Mouse (Mus musculus) forebrain, postnatal 0 days (tissue): ENCODE measurements around the gene Tmem33. TPM values are rescaled to one million over a fixed set of nuclear protein-coding genes. Genes with fewer than 3 reads are reported as not detected.

Source experiments
- ATAC-seq: fragments of 200-750 bp; cut with Nextera tagmentation; 2 replicates; pipeline ENCODE4 v1.8.0; 2017; ENCODE audit warnings: mild to moderate bottlenecking, moderate library complexity
- DNase-seq: peaks from one replicate; pipeline ENCODE4 v3.0.0-alpha.2; 2015
- H3K27ac ChIP-seq: fragments of 300-500 bp; sonication (generic); 2 replicates; pipeline ENCODE4 v1.5.1; 2014; ENCODE audit warnings: low read depth, mild to moderate bottlenecking, antibody characterized with exemption, low read length, moderate library complexity, mixed read lengths
- H3K27me3 ChIP-seq: fragments of 300-500 bp; sonication (generic); 2 replicates; pipeline ENCODE4 v1.6.1; 2014; ENCODE audit warnings: mild to moderate bottlenecking, low read length, mixed read lengths; ENCODE audit not compliant: insufficient read depth
- H3K36me3 ChIP-seq: fragments of 300-500 bp; sonication (generic); 2 replicates; pipeline ENCODE4 v1.6.1; 2014; ENCODE audit warnings: mild to moderate bottlenecking, moderate library complexity; ENCODE audit not compliant: insufficient read depth
- H3K4me1 ChIP-seq: fragments of 300-500 bp; sonication (generic); 2 replicates; pipeline ENCODE4 v1.6.1; 2014; ENCODE audit warnings: antibody characterized with exemption; ENCODE audit not compliant: insufficient read depth
- H3K4me2 ChIP-seq: fragments of 300-500 bp; sonication (generic); 2 replicates; pipeline ENCODE4 v1.6.1; 2014; ENCODE audit warnings: low read depth, mild to moderate bottlenecking, moderate library complexity
- H3K4me3 ChIP-seq: fragments of 300-500 bp; sonication (generic); 2 replicates; pipeline ENCODE4 v1.5.1; 2014; ENCODE audit warnings: low read depth, low read length, mixed read lengths
- H3K9ac ChIP-seq: fragments of 300-500 bp; sonication (generic); 2 replicates; pipeline ENCODE4 v1.6.1; 2014; ENCODE audit warnings: mild to moderate bottlenecking
- H3K9me3 ChIP-seq: fragments of 300-500 bp; sonication (generic); 2 replicates; pipeline ENCODE4 v1.6.1; 2016; ENCODE audit warnings: low read length
- CTCF ChIP-seq: sonication (generic); IDR thresholded peaks from 2 replicates; pipeline ENCODE4 v1.5.1; 2016; ENCODE audit warnings: antibody characterized with exemption, control low read depth, low read depth
- WGBS: fragments of 180-500 bp; shearing (Covaris S2); extraction: QIAGEN DNeasy Blood & Tissue Kit; methylation state at CpG from one replicate; pipeline ENCODE4 v1.1.7; 2014; 5-methylcytosine and 5-hydroxymethylcytosine counted together
- polyA plus RNA-seq: library from polyadenylated mRNA; unstranded; fragments of >200 nt; fragmentation: Nextera tagmentation; extraction: Ambion mirVana; gene quantifications from 2 replicates; pipeline ENCODE4 v1.2.1, GENCODE M21; 2015
- total RNA-seq: library from RNA; depleted of rRNA; stranded (reverse); fragments of >200 nt; gene quantifications from 2 replicates; pipeline ENCODE4 v1.2.3, GENCODE M21; 2014; rRNA removed

Gene Tmem33
- total RNA-seq (58.7 and 73.1 TPM in 2 replicates), polyA plus RNA-seq (45.0 and 52.5 TPM in 2 replicates)

DNA sequence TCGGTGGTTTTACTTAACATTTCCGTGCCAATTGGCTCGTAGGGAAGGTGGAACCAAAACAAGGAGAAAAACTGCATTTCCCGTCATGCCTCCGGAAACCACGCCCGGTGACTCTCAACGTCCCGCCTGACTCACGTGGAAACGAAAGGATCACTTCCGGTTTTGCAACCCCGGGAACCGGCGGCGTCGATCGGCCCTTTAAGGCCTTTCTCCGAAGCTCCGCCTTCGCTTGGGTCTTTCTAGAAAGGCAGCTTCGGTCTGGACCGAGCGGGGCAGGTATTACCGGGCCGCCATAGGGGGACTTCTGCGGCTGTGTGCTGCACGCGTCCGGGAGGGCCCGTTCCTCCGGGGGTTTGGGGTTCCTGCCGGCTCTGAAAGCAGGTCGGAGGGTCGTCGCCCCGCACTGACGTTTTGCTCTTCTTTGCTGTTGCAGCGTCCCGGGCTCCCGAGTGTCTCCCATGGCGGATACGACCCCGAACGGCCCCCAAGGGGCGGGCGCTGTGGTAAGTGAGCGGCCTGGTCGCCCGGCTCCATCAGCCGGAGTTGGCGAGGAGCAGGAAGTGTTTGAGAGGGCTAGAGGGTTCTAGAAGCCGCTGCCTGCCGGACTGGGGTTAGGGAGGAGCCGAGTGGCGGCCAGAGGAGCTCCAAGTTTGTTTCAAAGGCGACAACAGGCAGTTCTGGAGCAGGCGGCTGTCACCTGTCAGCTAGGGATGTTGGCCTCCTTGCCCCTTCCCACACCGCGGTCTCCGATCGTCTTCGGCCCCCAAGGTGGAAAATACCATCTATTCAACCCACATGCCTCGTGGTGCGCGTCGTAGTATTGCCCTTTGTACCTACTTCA, at the start of gene Tmem33:
Gene Tmem33, plus strand, starts transcription at position 35 of the 841 bp plus-strand sequence.
- Histone ChIP-seq H3K9me3 (no peaks in the 10 kb centered on the region), H3K4me3 (peak within 1 kb of the TSS; percentile 80), H3K36me3 (peaks cover 19% of the 10 kb centered on the region), H3K9ac (peak within 1 kb of the TSS; percentile 84), H3K4me1 (peaks cover 10% of the 10 kb centered on the region), H3K27ac (peak within 1 kb of the TSS; percentile 94), H3K27me3 (no peaks in the 10 kb centered on the region; the same call in 1 of the 2 replicates), H3K4me2 (peak within 1 kb of the TSS; percentile 80)
- ATAC-seq, result peak; percentile 94
- under 1% methylated on average over 67 of the region's 67 CpGs for WGBS
- TF ChIP-seq CTCF, result no peak
- DNase-seq, result peak; percentile 95

DNA sequence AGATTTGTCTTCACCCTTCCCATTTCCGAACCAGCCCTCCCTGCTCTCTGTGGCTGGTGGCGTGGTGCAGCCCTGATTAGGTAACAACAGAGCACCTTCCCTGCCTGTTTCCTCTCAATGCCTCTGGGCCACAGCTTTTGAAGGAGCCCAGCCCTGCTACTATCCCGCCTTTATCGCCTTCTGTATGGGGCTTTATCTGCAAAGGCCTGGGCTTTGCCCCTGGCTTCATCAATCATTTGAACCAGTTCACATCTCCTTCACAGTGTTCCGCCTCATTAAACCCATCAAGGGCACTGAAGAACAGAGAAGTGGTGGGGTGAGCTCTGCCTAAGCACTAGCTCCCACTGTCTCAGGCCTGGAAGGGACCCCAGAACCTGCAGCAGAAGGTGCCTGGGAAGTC, 47.2 kb upstream of the Tmem33 start:
- TF ChIP-seq CTCF, result no peak
- Histone ChIP-seq H3K4me2 (no peak overlapping the region), H3K9me3 (no peaks in the 10 kb centered on the region), H3K36me3 (no peaks in the 10 kb centered on the region), H3K4me3 (no peak overlapping the region), H3K9ac (no peak overlapping the region), H3K27ac (no peak overlapping the region), H3K4me1 (0 out of 2 replicates have a peak, but pooled peaks cover 3% of the 10 kb centered on the region), H3K27me3 (peaks cover 45% of the 10 kb centered on the region)
- ATAC-seq, result no peak
- no peak for DNase-seq
- 41% methylated on average over 5 of the region's 5 CpGs for WGBS

DNA sequence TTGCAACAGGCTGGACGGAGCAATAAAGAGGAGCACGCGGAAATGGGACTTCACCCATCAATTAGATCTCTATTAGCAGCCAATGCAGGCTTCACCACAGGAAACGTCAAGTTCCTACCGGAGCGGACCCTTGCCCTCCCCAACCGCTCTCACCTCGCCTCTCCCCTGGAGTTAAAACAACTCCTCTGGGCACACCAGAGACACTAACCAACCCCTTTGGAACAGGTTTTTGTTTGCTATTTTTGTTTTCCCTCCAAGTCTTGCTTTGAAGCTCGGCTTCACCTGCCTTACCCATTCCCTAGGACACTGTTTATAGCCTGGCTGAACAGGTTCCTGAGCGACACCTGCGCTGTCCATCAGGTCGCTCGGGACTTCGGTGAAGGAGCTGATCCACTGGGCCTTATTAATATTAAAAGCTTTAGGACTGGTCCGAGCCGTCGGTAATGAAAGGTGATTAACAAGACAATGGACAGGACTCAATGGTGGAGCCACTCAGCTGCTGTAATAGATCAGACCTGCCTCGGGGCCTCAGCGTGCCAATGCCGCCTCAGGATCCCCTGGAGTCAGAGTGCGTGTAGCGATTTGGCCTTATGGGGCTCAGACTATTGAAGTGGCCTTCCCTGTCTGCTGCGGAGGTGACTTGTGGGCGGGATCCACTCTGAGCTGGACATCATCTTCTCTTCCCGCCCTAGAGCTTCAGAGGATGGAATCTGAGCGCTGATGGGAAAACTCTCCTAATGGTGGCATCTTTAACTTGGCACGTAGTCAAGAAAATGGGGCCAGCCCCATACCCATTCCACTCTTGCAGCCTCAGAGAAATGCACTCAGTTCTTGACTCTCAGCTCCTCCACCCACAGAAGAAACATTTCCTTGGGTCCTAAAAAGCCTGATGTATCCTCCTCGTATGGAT, 45.0 kb upstream of the Tmem33 start:
- Histone ChIP-seq H3K4me3 (peak overlapping the region; percentile 26), H3K4me1 (0 out of 2 replicates have a peak, but pooled peaks cover 3% of the 10 kb centered on the region), H3K27me3 (peaks cover 68% of the 10 kb centered on the region), H3K9ac (no peak overlapping the region), H3K9me3 (no peaks in the 10 kb centered on the region), H3K36me3 (no peaks in the 10 kb centered on the region), H3K4me2 (peak overlapping the region; percentile 47), H3K27ac (no peak overlapping the region)
- TF ChIP-seq CTCF, result no peak
- WGBS, result 3% methylated on average over 28 of the region's 28 CpGs
- DNase-seq, result no peak
- no peak for ATAC-seq

DNA sequence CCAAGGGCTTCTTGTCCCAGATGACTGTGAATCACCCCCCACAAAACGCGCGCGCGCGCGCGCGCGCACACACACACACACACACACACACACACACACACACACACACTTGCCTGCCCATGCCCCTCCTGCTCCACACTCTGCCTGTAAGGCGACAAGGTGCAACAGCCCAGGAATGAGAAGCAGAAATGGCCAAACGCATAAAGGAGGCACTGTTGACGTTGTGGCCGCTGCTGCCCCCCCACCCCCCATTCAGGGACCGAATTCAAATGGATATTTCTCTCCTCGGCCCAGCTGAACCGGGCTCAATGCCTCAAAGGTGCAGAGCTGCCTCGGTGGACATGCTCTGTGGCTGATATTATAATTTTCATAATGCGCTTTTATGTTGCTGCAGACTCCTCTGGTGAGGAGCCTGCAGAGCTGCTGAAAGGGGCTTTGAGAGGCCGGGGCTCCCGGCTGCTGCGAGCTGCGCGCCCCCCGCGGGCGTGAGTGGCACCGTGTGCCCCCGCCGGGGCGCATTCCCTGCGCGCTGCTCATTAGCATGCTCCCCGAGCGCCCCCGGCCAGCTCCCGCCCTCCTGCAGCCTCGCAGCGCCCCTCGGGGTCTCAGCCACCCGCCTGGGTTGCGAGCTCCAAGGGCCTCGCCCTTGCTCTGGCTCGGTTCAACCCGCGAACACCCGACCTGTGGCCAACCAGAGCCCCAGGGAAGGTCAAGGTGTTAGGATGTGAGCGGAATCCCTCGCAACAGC, 44.2 kb upstream of the Tmem33 start:
- ATAC-seq (peak; percentile 48), DNase-seq (no peak)
- WGBS, result 3% methylated on average over 49 of the region's 49 CpGs
- Histone ChIP-seq H3K27ac (no peak overlapping the region), H3K9me3 (no peaks in the 10 kb centered on the region), H3K4me1 (0 out of 2 replicates have a peak, but pooled peaks cover 3% of the 10 kb centered on the region), H3K36me3 (no peaks in the 10 kb centered on the region), H3K9ac (no peak overlapping the region), H3K4me2 (peak overlapping the region; percentile 47), H3K27me3 (peaks cover 74% of the 10 kb centered on the region), H3K4me3 (peak overlapping the region; percentile 26)
- TF ChIP-seq CTCF, result no peak

DNA sequence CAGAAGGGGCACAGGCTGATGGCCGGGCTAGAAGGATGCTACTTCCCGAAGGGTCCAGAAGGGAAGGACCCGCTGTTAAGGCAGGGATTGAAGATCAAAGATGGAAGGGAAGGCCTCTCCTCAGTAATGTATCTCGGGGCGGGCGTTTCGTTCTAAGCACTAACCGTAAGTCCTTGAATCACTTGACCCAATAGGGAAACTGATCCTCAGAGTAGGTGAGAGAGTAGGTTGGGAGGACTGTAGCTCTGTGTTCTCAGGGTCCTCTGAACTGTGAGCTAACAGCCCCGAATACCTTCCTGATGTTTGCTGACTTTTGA, 43.6 kb upstream of the Tmem33 start:
- no peak for DNase-seq
- Histone ChIP-seq H3K27me3 (peaks cover 80% of the 10 kb centered on the region), H3K4me1 (0 out of 2 replicates have a peak, but pooled peaks cover 3% of the 10 kb centered on the region), H3K4me2 (peak overlapping the region; percentile 47; the same call in 1 of the 2 replicates), H3K36me3 (no peaks in the 10 kb centered on the region), H3K9me3 (no peaks in the 10 kb centered on the region), H3K4me3 (peak overlapping the region; percentile 26; the same call in 1 of the 2 replicates), H3K27ac (no peak overlapping the region), H3K9ac (no peak overlapping the region)
- 3% methylated on average over 9 of the region's 9 CpGs for WGBS
- no peak for TF ChIP-seq CTCF
- ATAC-seq, result no peak

DNA sequence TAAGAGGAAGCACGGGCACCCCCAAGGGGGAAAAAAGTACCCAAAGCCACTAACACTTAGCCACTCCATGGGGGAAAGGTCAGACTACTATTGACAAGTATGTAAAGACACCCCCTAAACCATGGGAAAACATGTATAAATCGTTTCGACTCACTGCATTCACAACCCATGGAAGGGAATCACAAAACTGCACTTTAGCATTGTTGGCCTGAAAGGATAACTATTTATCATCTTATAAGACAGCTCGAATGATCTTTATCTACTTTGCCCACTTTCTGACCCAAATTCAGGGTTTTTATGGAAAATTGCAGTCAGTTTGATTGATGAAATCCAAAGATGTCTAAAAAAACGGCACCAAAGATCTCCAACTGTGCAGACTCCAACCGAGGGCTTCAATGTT, 38.5 kb upstream of the Tmem33 start:
- no peaks in the 10 kb centered on the region for H3K4me1 ChIP-seq
- H3K27me3 ChIP-seq, result peaks cover 81% of the 10 kb centered on the region
- no peaks in the 10 kb centered on the region for H3K36me3 ChIP-seq
- DNase-seq, result no peak
- H3K9me3 ChIP-seq, result 0 out of 2 replicates have a peak, but pooled peaks cover 4% of the 10 kb centered on the region
- ATAC-seq, result no peak
- 6% methylated on average over 6 of the region's 6 CpGs for WGBS
- H3K27ac ChIP-seq, result no peak overlapping the region
- no peak overlapping the region for H3K4me2 ChIP-seq
- TF ChIP-seq CTCF, result no peak
- H3K4me3 ChIP-seq, result 0 out of 2 replicates have a peak overlapping the region, but pooled peaks have one; percentile 19
- no peak overlapping the region for H3K9ac ChIP-seq
